Mouse (Mus musculus): ENCODE results near the gene Gabpb2. TPM values are rescaled to one million over a fixed set of nuclear protein-coding genes. Genes with fewer than 3 reads are reported as not detected.
A peak's percentile ranks its signal among the peaks of the same experiment; 100 is the strongest.

The Gabpb2 gene
- polyA plus RNA-seq, 1 experiment from 2014 or later = 4.5 TPM

DNA sequence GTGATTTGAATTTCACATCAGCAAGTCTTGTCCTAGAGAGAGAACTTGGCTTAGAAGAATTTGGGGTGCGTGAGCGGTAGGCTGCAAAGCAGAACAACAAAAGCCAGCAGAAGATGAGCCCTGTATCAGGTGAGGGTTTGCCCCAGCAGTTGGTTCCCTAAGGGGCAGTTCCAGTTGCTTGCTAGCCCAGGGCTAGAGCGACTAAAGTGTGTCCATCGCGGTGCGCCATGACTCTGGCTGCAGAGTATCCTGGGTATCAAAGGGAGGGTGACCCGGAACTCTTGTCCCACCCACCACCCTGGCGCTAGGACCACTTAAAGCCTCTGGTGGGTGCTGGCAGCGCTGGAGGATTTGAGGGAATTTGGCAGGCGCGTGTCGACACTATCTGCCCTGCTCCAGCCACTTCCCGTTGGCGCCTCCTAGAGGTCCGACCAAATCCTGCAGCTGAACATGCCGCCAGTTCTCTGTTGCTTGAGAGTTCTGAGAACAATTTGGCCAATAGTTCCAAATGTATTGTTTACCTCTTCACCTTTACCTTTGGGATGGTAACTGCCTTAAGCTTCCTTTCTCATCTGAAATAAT is 43.6 kb downstream of the Gabpb2 start:
- ATAC-seq (replicated peaks; ENCODE audit: low FRiP score, low read depth) = peak; percentile 34; the same call in 1 of the 2 replicates
- Histone ChIP-seq H3K27ac (no peak overlapping the region), H3K36me3 (ENCODE audit: insufficient read depth, low read length) (0 out of 2 replicates have a peak, but pooled peaks cover 14% of the 10 kb centered on the region), H3K27me3 (ENCODE audit: insufficient read depth, low read length) (peaks cover 16% of the 10 kb centered on the region), H3K4me2 (ENCODE audit: low read length) (peak overlapping the region; percentile 79), H3K9me3 (replicated peaks; ENCODE audit: low read length) (no peaks in the 10 kb centered on the region), H3K4me3 (replicated peaks; ENCODE audit: low read depth, low read length) (0 out of 2 replicates have a peak overlapping the region, but pooled peaks have one; percentile 11), H3K4me1 (replicated peaks; ENCODE audit: insufficient read depth, low read length) (no peaks in the 10 kb centered on the region; the same call in 1 of the 2 replicates), H3K9ac (ENCODE audit: low read depth, low read length) (no peak overlapping the region)
- peak; percentile 91 for TF ChIP-seq CTCF (IDR thresholded peaks at IDR 0.05; ENCODE audit: low read depth)
- peak; percentile 85 for DNase-seq (ENCODE audit: low spot score)
- 4% methylated on average over 16 of the region's 16 CpGs for WGBS

DNA sequence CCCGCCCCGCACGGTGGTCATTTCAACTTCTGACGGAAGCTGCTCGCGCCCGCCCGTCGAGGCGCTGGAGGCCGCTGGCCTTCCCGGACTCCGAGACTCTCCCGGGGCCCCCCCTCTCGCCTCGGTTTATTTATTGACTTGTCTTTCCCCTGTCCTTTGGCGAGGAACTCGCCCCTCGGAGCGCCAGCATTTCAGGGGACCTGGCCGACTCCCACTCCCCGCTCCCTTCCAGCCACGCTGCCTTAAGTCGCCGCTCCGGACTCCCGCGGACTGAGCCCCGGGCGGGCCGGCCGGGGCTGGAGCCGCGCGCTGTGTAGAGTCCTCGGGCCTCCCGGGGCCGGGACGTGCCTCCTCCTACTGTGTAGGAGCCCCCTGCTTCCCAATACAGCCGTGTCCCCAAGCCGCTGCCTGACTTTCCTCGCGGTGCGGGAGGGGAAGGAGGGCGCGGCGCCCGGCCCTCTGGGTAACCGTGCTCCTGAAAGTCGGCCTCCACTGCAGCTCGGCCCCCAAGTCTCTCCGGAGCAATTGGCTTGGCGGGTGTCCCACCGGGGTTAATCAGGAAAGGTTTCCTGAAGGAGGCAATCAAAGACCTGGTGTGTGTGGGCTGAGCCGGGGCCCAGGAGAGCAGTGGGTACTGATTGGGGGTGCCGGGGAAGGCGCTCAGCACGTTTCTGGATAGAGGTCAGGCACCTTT is 44.3 kb downstream of the Gabpb2 start:
- peak overlapping the region; percentile 57 for H3K9ac ChIP-seq (ENCODE audit: low read depth, low read length)
- no peaks in the 10 kb centered on the region for H3K9me3 ChIP-seq (replicated peaks; ENCODE audit: low read length)
- DNase-seq (ENCODE audit: low spot score) (peak; percentile 36), ATAC-seq (replicated peaks; ENCODE audit: low FRiP score, low read depth) (peak; percentile 29)
- peak overlapping the region; percentile 39 for H3K4me3 ChIP-seq (replicated peaks; ENCODE audit: low read depth, low read length)
- H3K4me1 ChIP-seq (replicated peaks; ENCODE audit: insufficient read depth, low read length) = no peaks in the 10 kb centered on the region; the same call in 1 of the 2 replicates
- peak overlapping the region; percentile 79 for H3K4me2 ChIP-seq (ENCODE audit: low read length)
- peaks cover 16% of the 10 kb centered on the region for H3K27me3 ChIP-seq (ENCODE audit: insufficient read depth, low read length)
- 3% methylated on average over 54 of the region's 58 CpGs for WGBS
- no peak overlapping the region for H3K27ac ChIP-seq
- no peak for TF ChIP-seq CTCF (IDR thresholded peaks at IDR 0.05; ENCODE audit: low read depth)
- H3K36me3 ChIP-seq (ENCODE audit: insufficient read depth, low read length) = 0 out of 2 replicates have a peak, but pooled peaks cover 14% of the 10 kb centered on the region

DNA sequence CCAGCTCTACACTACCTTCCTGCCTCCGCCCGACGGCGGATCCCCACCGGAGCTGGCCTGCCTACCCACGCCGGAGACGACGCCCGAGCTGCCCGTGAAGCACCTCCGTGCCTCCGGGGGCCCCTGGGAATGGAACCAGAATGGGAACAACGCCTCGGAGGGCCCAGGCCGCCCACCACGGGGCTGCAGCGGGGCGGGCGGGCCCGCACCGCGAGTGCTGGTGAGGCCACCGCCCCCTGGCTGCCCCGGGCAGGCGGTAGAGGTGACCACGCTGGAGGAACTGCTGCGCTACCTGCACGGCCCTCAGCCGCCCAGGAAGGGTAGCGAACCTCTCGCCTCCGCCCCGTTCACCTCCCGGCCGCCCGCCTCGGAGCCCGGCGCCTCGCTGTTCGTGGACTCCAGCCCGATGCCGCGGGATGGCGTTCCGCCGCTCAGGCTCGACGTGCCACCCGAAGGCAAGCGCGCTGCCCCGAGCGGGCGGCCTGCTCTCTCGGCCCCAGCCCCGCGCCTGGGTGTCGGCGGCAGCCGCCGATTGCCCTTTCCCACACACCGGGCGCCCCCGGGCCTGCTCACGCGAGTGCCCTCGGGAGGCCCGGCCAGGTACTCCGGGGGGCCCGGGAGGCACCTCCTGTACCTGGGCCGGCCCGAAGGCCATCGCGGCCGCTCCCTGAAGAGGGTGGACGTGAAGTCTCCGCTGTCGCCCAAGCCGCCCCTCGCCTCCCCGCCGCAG is 45.0 kb downstream of the Gabpb2 start:
- H3K27me3 ChIP-seq (ENCODE audit: insufficient read depth, low read length) = peaks cover 16% of the 10 kb centered on the region
- peak overlapping the region; percentile 52 for H3K9ac ChIP-seq (ENCODE audit: low read depth, low read length)
- 0 out of 2 replicates have a peak, but pooled peaks cover 14% of the 10 kb centered on the region for H3K36me3 ChIP-seq (ENCODE audit: insufficient read depth, low read length)
- TF ChIP-seq CTCF (IDR thresholded peaks at IDR 0.05; ENCODE audit: low read depth) = peak; percentile 16; the same call in 1 of the 2 replicates
- H3K27ac ChIP-seq = no peak overlapping the region
- no peaks in the 10 kb centered on the region for H3K9me3 ChIP-seq (replicated peaks; ENCODE audit: low read length)
- peak overlapping the region; percentile 79 for H3K4me2 ChIP-seq (ENCODE audit: low read length)
- WGBS = 26% methylated on average over 73 of the region's 84 CpGs
- H3K4me3 ChIP-seq (replicated peaks; ENCODE audit: low read depth, low read length) = peak overlapping the region; percentile 39
- ATAC-seq (replicated peaks; ENCODE audit: low FRiP score, low read depth) (peak; percentile 38), DNase-seq (ENCODE audit: low spot score) (no peak)
- no peaks in the 10 kb centered on the region; the same call in 1 of the 2 replicates for H3K4me1 ChIP-seq (replicated peaks; ENCODE audit: insufficient read depth, low read length)

DNA sequence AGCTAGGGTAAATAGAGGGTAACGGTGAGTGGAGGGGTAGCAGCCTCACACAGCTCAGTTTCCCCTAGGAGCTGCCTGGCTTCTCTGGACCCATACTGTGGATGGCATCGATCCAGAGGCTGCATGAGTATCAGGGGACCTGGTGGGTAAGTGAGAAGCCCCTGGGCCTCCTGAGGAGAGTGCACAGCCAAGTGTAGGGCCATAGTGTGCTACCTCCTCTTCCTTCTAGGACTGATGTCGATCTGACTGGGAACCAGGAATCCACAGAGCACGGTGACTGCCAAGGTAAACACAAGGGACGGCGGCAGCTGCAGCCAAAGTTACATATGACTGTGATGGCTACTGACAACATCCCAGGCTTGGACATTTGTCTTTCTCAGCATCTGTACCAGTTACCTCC is 46.6 kb downstream of the Gabpb2 start:
- no peak for TF ChIP-seq CTCF (IDR thresholded peaks at IDR 0.05; ENCODE audit: low read depth)
- H3K4me3 ChIP-seq (replicated peaks; ENCODE audit: low read depth, low read length) = no peak overlapping the region
- H3K36me3 ChIP-seq (ENCODE audit: insufficient read depth, low read length) = 0 out of 2 replicates have a peak, but pooled peaks cover 14% of the 10 kb centered on the region
- peaks cover 16% of the 10 kb centered on the region for H3K27me3 ChIP-seq (ENCODE audit: insufficient read depth, low read length)
- H3K9ac ChIP-seq (ENCODE audit: low read depth, low read length) = no peak overlapping the region
- H3K4me2 ChIP-seq (ENCODE audit: low read length) = no peak overlapping the region
- DNase-seq (ENCODE audit: low spot score) (no peak), ATAC-seq (replicated peaks; ENCODE audit: low FRiP score, low read depth) (no peak)
- H3K4me1 ChIP-seq (replicated peaks; ENCODE audit: insufficient read depth, low read length) = no peaks in the 10 kb centered on the region; the same call in 1 of the 2 replicates
- 61% methylated on average over 6 of the region's 6 CpGs for WGBS
- no peaks in the 10 kb centered on the region for H3K9me3 ChIP-seq (replicated peaks; ENCODE audit: low read length)
- no peak overlapping the region for H3K27ac ChIP-seq

DNA sequence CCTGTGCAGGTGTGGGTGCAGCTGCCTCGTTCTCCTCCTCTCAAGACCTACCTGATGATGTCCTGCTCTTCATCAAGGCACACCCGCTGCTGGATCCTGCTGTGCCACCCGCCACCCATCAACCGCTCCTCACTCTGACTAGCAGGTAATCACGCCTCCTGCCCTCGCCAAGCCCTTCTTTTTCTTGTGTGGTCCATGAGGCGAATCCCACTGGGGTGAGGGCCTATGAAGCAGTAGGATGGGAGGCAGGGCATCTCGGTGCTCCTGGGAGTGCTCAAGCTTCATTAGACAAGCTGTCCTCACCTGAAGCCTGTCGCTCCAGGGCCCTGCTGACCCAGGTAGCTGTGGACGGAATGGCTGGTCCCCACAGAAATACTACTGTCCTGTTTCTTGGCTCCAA is 47.7 kb downstream of the Gabpb2 start:
- WGBS = 88% methylated on average over 10 of the region's 10 CpGs
- H3K4me3 ChIP-seq (replicated peaks; ENCODE audit: low read depth, low read length) = no peak overlapping the region
- H3K4me1 ChIP-seq (replicated peaks; ENCODE audit: insufficient read depth, low read length) = no peaks in the 10 kb centered on the region; the same call in 1 of the 2 replicates
- H3K27ac ChIP-seq = no peak overlapping the region
- no peak for TF ChIP-seq CTCF (IDR thresholded peaks at IDR 0.05; ENCODE audit: low read depth)
- DNase-seq (ENCODE audit: low spot score) (no peak), ATAC-seq (replicated peaks; ENCODE audit: low FRiP score, low read depth) (no peak)
- no peaks in the 10 kb centered on the region for H3K9me3 ChIP-seq (replicated peaks; ENCODE audit: low read length)
- H3K36me3 ChIP-seq (ENCODE audit: insufficient read depth, low read length) = 0 out of 2 replicates have a peak, but pooled peaks cover 14% of the 10 kb centered on the region
- peaks cover 16% of the 10 kb centered on the region for H3K27me3 ChIP-seq (ENCODE audit: insufficient read depth, low read length)
- no peak overlapping the region for H3K4me2 ChIP-seq (ENCODE audit: low read length)
- no peak overlapping the region for H3K9ac ChIP-seq (ENCODE audit: low read depth, low read length)

DNA sequence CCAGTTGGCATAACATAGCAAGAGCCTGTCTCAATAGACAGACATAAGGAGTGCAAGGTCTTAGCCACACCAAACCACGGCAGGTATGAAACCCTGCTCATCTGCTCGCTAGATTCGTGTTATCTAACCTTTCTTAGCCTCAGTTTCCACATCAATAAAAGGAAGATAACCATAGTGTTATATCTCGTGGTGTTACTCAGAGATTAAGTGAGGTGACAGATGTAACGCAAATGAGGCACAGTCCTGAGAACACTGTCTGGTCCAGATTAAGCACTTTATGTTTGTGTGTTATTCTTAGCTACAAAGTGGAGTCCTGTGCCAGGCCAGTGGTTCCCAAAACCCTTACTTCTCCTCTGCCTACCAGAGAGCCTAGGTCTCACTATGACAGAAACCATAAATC is 52.9 kb downstream of the Gabpb2 start:
- H3K4me2 ChIP-seq (ENCODE audit: low read length) = no peak overlapping the region
- TF ChIP-seq CTCF (IDR thresholded peaks at IDR 0.05; ENCODE audit: low read depth) = no peak
- DNase-seq (ENCODE audit: low spot score) (no peak), ATAC-seq (replicated peaks; ENCODE audit: low FRiP score, low read depth) (no peak)
- peaks cover 12% of the 10 kb centered on the region; the same call in 1 of the 2 replicates for H3K4me1 ChIP-seq (replicated peaks; ENCODE audit: insufficient read depth, low read length)
- H3K4me3 ChIP-seq (replicated peaks; ENCODE audit: low read depth, low read length) = no peak overlapping the region
- no peak overlapping the region for H3K9ac ChIP-seq (ENCODE audit: low read depth, low read length)
- no peaks in the 10 kb centered on the region for H3K27me3 ChIP-seq (ENCODE audit: insufficient read depth, low read length)
- 88% methylated on average over 5 of the region's 5 CpGs for WGBS
- no peaks in the 10 kb centered on the region for H3K9me3 ChIP-seq (replicated peaks; ENCODE audit: low read length)
- H3K27ac ChIP-seq = no peak overlapping the region
- 0 out of 2 replicates have a peak, but pooled peaks cover 6% of the 10 kb centered on the region for H3K36me3 ChIP-seq (ENCODE audit: insufficient read depth, low read length)
